Mouse (Mus musculus): ENCODE results near the gene Ggn. TPM values are rescaled to one million over a fixed set of nuclear protein-coding genes. Genes with fewer than 3 reads are reported as not detected.
"Not testable (repeated sequence)": the region's sequence is repeated elsewhere in the genome, so short reads cannot be mapped to it uniquely, and the experiment has no call there.

Gene Ggn
- polyA plus RNA-seq (2015; fragmentation: Nextera tagmentation; extraction: Ambion mirVana): 0.46 and 0.70 TPM in 2 replicates

DNA sequence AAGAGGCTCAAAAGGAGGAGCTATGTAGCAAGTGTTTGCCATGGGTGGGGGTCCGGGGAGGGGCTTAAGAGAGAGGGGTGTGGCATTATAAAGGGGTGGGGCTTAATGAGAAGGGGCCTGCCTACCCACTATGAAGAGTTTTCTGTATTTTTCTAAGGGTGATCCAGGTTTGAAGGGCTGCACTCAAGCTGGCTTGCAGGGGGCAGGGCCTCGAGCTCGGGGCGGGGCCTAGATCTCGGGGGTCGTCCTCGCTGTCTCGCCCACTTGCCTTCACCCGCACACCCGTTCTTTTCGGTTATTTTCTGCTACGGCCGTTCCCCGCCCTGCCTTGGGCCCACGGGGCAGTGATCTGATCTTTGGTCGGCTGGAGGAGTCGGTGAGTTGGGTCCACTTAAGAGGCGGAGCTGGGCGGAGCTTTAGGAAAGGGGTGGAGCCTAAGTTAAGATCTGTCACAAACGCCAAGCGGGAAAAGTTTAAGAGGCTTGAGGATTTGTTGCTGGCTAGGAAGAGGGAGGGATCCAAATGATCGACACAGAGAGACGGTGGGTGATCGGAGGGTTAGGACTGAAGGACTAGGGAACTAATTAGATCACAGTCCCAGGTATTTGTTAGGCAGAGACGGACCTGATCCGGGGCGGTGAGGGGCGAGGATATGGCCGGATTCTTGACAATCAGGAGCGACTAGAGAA lies at the start of gene Ggn, which contains the start of gene Spred3:
Gene Ggn (plus strand): TSS at position 145 of the 689 bp plus-strand sequence.
Gene Spred3 (minus strand): TSS at position 346 of the 689 bp plus-strand sequence.
- under 1% methylated on average over 30 of the region's 30 CpGs for WGBS
- Histone ChIP-seq H3K27ac (replicated peaks) (peak within 1 kb of the TSS; percentile 91), H3K36me3 (peaks cover 27% of the 10 kb centered on the region), H3K4me3 (peak within 1 kb of the TSS; percentile 81), H3K4me2 (peak within 1 kb of the TSS; percentile 65), H3K9ac (peak within 1 kb of the TSS; percentile 68), H3K9me3 (no peaks in the 10 kb centered on the region), H3K4me1 (replicated peaks) (peaks cover 34% of the 10 kb centered on the region), H3K27me3 (peaks cover 42% of the 10 kb centered on the region)
- ATAC-seq (ENCODE audit: low FRiP score, low read depth): peak; percentile 76

DNA sequence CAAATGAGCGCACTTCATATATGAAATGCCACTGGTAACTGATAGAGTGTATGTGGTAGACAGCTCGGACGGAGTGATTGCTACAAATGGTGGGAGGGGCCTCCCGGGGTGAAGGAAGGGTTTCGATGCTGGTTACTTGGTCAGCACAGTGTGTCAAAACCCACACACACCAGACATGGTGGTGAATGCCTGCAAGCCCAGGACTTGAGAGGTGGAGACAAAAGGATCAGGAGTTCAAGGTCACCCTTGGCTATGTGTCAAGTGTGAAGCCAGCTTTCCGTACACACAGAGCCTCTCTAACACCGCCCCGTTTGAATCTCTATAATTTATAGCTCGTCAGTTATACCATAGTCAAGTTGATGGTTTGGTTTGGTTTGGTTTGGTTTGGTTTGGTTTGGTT lies 47.2 kb upstream of the Ggn start:
- no peak for ATAC-seq (ENCODE audit: low FRiP score, low read depth)
- WGBS: 94% methylated on average over 9 of the region's 9 CpGs
- H3K27me3 ChIP-seq: peaks cover 3% of the 10 kb centered on the region; the same call in 1 of the 2 replicates

DNA sequence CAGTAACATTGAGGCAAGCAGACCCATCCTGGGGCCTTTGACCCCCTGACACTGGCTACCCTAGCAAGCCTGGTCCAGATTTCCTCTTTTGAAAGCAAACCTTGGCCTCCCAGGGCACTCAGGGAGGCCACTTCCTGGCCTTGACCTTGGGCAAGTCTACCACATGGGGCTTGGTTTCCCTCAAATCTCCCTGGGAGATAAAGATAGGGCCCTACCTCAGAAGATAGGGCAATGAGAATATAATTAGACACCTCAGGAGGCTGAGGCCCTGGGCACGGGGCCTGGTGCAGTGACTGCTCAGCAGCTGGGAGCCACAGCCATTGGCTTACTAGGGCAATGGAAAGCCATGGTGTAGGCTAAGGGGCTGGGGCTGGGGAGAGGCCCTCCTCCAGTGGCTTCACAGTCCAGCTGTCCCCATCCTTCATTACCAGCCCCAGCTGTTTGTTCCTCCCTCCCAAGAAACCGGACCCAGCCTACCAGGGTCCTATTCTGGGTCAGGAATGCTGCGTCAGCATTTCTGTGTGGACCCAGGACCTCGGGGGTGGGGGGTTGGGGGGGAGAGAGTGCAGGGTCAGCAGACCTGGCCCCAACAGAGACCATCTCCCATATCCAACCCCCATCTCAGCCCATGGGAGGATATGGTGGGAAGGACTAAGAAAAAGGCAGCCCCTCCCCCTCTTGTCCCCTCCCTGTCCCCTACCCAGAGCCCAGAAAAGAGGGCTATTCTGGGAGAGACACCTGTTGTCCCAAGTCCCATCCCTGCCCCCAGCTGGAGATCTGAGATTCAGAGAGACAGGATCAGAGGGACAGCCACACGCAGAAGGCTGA lies 46.3 kb upstream of the Ggn start:
- WGBS: 54% methylated on average over 5 of the region's 5 CpGs
- Histone ChIP-seq H3K4me2 (no peak overlapping the region), H3K9me3 (no peaks in the 10 kb centered on the region), H3K9ac (no peak overlapping the region), H3K36me3 (no peaks in the 10 kb centered on the region), H3K4me3 (no peak overlapping the region), H3K27ac (replicated peaks) (no peak overlapping the region), H3K27me3 (peaks cover 3% of the 10 kb centered on the region; the same call in 1 of the 2 replicates), H3K4me1 (replicated peaks) (no peaks in the 10 kb centered on the region)
- ATAC-seq (ENCODE audit: low FRiP score, low read depth): no peak

More for the DNA sequence above, 47.2 kb upstream of the Ggn start:
- no peak overlapping the region for H3K9ac ChIP-seq
- H3K4me1 ChIP-seq (replicated peaks): no peaks in the 10 kb centered on the region
- no peak overlapping the region for H3K4me2 ChIP-seq
- no peak overlapping the region for H3K27ac ChIP-seq (replicated peaks)
- H3K36me3 ChIP-seq: no peaks in the 10 kb centered on the region
- H3K4me3 ChIP-seq: no peak overlapping the region
- H3K9me3 ChIP-seq: no peaks in the 10 kb centered on the region

DNA sequence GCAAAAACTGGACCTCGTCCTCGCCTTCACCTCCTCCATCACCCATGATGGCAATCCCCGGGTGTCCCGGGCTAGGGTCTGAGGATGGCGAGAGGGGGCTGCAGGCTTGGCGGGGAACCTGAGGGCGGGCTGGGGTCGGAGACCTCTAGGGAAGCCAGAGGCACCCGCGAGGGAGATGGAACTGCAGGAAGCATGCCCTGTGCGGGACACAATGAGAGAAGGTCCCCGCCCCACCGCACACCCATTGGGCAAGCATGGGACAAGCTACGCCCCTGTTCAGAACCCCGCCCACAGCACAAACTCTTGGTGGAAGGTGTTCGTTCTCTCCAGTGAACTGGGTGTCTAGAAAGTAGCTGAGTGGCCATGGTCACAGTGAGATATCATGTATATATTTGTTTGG lies 45.0 kb upstream of the Ggn start, which contains the start of gene Ryr1:
Gene Ryr1 (minus strand): TSS at position 210 of the 400 bp plus-strand sequence.
- Histone ChIP-seq H3K36me3 (no peaks in the 10 kb centered on the region), H3K4me1 (replicated peaks) (no peaks in the 10 kb centered on the region), H3K27me3 (peaks cover 3% of the 10 kb centered on the region; the same call in 1 of the 2 replicates), H3K27ac (replicated peaks) (no peak within 1 kb of the TSS), H3K9me3 (no peaks in the 10 kb centered on the region), H3K4me3 (peak within 1 kb of the TSS; percentile 26), H3K4me2 (peak within 1 kb of the TSS; percentile 53), H3K9ac (no peak within 1 kb of the TSS)
- under 1% methylated on average over 16 of the region's 16 CpGs for WGBS
- no peak for ATAC-seq (ENCODE audit: low FRiP score, low read depth)

DNA sequence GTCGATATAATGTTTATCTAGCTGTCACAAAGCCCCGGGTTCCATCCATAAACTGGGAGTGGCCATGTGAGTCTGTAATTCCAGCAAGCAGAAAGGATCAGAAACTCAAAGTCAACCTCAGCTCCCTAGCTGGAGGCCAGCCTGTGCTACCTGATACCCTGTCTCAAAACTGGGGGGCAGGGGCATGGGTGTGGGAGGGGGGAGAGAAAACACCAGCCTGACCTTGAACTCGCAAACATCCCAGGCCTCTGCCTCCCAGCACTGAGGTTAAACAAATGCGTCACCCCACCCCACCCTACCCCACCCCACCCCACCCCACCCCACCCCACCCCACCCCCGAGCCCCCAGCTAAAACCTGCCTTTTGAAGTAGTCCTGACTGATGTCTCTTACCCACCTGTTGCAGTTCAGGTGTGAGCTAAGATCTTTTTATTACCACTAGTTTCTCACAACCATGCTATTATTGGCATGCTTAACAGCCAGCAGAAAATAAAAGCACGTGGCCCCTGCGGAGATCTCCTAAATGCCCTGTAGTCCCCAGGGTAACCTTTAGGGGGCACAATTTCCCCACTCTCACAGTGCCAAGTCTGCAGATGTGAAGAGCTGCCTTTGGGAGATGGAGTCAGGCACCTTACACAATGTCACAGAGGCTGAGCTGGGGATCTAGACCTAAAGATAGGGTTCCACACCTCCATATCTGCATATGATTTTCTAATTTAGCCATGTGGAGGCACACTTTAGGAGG lies 43.7 kb upstream of the Ggn start:
- Histone ChIP-seq H3K9ac (no peak overlapping the region), H3K27me3 (peaks cover 3% of the 10 kb centered on the region; the same call in 1 of the 2 replicates), H3K4me3 (no peak overlapping the region), H3K4me2 (no peak overlapping the region), H3K9me3 (no peaks in the 10 kb centered on the region), H3K4me1 (replicated peaks) (no peaks in the 10 kb centered on the region), H3K27ac (replicated peaks) (no peak overlapping the region), H3K36me3 (no peaks in the 10 kb centered on the region)
- WGBS: 41% methylated on average over 7 of the region's 7 CpGs
- ATAC-seq (ENCODE audit: low FRiP score, low read depth): no peak

DNA sequence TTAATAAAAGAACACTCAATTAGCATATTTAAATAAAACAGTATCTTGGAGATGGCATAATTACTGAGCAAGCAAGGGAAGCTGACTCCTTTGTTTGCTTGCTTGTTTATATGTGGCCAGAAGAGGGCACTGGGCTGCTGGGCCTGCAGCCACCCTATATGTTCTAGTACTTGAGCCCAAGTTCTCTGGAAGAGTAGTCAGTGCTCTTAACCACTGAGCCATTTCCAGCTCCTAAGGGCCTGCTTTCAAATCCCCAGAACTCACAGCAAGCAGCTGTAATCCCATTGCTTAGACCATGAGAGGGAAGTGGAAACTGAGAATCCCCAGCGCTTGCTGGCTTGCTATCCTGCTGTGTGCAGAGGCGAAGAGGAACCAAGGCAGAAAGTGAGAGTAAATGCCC lies 41.3 kb upstream of the Ggn start:
- ATAC-seq (ENCODE audit: low FRiP score, low read depth): no peak
- no peaks in the 10 kb centered on the region for H3K4me1 ChIP-seq (replicated peaks)
- WGBS: 62% methylated on average over 2 of the region's 2 CpGs
- no peak overlapping the region for H3K4me3 ChIP-seq
- no peak overlapping the region for H3K4me2 ChIP-seq
- no peak overlapping the region for H3K27ac ChIP-seq (replicated peaks)
- no peaks in the 10 kb centered on the region for H3K36me3 ChIP-seq
- no peaks in the 10 kb centered on the region for H3K9me3 ChIP-seq
- H3K9ac ChIP-seq: no peak overlapping the region
- peaks cover 3% of the 10 kb centered on the region; the same call in 1 of the 2 replicates for H3K27me3 ChIP-seq

DNA sequence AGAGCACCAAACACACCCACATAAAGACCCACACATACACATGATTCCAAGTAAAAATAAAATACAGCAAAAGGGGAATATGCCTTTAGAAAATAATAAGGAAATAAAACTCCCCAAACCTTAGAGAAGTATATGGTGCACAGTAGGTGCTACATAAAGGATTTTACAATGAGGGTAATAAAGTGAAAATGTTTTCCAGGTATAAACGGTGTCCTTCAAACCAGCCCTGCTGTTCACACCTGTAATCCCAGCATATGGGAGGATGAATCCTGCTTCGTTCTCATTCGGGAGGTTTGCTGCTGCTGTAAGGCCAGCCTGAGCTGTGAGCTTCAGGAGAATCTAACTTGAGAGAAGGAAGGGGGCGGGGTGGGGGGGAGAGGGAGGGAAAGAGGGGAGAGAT lies 35.8 kb upstream of the Ggn start:
- H3K4me2 ChIP-seq: peak overlapping the region; percentile 55
- H3K27me3 ChIP-seq: peaks cover 19% of the 10 kb centered on the region; the same call in 1 of the 2 replicates
- no peaks in the 10 kb centered on the region for H3K9me3 ChIP-seq
- H3K4me1 ChIP-seq (replicated peaks): peaks cover 7% of the 10 kb centered on the region
- WGBS: 7% methylated on average over 4 of the region's 4 CpGs
- H3K4me3 ChIP-seq: peak overlapping the region; percentile 20; the same call in 1 of the 2 replicates
- no peak for ATAC-seq (ENCODE audit: low FRiP score, low read depth)
- H3K9ac ChIP-seq: no peak overlapping the region
- H3K36me3 ChIP-seq: no peaks in the 10 kb centered on the region
- H3K27ac ChIP-seq (replicated peaks): no peak overlapping the region

DNA sequence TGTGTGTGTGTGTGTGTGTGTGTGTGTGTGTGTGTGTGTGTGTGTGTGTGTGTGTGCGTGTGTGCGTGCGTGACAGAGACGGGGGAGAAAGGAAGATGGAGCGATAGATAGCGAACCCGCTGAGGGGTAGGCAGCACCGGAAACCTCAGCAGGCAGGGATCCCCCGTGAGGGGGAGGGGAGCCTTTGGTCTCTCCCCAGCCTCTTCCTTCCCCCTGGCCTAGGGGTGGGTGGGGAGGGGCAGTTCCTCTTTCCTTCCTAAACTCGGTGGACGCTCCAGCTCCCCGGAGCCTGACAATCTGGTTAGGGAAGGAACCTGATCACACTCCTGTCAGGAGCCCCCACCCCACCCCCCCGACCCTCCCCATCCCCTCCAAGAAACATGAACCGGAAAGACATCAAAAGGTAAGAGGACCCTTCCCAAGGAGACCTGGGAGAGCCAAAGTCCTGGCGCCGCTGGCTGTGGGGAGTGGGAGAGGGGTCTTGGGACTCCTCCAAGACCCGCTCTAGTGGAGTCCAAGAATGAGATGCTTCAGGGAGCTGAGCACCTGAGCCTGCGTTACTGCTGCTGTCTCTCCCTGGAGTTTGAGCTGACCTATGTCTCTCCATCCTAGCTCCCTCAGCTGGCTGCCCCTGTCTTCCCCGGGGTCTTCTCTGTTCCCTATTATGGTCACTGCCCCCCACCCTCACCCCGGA lies 35.2 kb upstream of the Ggn start, which contains the start of gene Rasgrp4:
Gene Rasgrp4 (plus strand): TSS at position 159 of the 694 bp plus-strand sequence.
- no peak within 1 kb of the TSS for H3K9ac ChIP-seq
- H3K36me3 ChIP-seq: no peaks in the 10 kb centered on the region
- H3K27me3 ChIP-seq: peaks cover 19% of the 10 kb centered on the region; the same call in 1 of the 2 replicates
- no peak within 1 kb of the TSS for H3K27ac ChIP-seq (replicated peaks)
- peak within 1 kb of the TSS; percentile 55 for H3K4me2 ChIP-seq
- H3K4me1 ChIP-seq (replicated peaks): peaks cover 7% of the 10 kb centered on the region
- ATAC-seq (ENCODE audit: low FRiP score, low read depth): no peak; the same call in 1 of the 2 replicates
- peak within 1 kb of the TSS; percentile 20 for H3K4me3 ChIP-seq
- H3K9me3 ChIP-seq: no peaks in the 10 kb centered on the region
- WGBS: 3% methylated on average over 15 of the region's 20 CpGs

DNA sequence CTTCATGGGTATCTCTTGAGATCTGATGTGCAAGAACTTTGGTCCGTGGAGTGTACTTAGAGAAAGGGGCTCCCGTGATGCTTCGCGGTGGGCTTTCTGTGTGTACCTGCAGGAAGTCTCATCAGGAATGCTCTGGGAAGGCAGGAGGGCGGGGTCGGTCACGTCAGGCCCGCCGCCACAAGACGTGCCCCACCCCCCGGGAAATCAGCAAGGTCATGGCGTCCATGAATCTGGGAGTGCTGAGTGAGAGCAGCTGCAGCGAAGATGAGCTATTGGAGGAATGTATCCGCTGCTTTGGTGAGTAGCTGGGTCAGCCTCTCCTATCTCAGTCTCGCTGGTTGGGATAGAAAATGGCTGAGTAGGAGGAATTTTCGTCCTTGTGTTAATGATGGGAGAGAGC lies 32.6 kb upstream of the Ggn start:
- no peak overlapping the region for H3K9ac ChIP-seq
- no peaks in the 10 kb centered on the region for H3K9me3 ChIP-seq
- H3K27ac ChIP-seq (replicated peaks): no peak overlapping the region
- no peak overlapping the region for H3K4me2 ChIP-seq
- peaks cover 19% of the 10 kb centered on the region; the same call in 1 of the 2 replicates for H3K27me3 ChIP-seq
- ATAC-seq (ENCODE audit: low FRiP score, low read depth): no peak
- 43% methylated on average over 16 of the region's 16 CpGs for WGBS
- no peak overlapping the region for H3K4me3 ChIP-seq
- H3K4me1 ChIP-seq (replicated peaks): peaks cover 7% of the 10 kb centered on the region
- H3K36me3 ChIP-seq: no peaks in the 10 kb centered on the region

DNA sequence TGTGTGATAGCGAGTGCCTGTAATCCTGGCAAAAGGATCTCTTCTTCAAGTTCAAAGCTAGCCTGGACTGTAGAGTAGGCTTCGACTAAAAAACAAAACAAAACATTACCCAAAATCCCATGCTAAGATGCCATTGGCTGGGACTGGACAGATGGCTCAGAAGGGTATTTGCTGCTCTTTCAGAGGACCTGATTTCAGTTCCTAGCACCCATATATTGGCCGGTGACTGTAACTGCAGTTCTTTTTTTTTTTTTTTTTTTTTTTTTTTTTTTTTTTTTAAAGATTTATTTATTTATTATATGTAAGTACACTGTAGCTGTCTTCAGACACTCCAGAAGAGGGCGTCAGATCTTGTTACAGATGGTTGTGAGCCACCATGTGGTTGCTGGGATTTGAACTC lies 30.8 kb upstream of the Ggn start:
- not testable (repeated sequence) for H3K9me3 ChIP-seq; H3K4me3 ChIP-seq; H3K4me1 ChIP-seq (replicated peaks); H3K4me2 ChIP-seq; H3K9ac ChIP-seq; H3K36me3 ChIP-seq; H3K27ac ChIP-seq (replicated peaks); ATAC-seq (ENCODE audit: low FRiP score, low read depth)
- WGBS: 97% methylated on average over 3 of the region's 4 CpGs
- peaks cover 19% of the 10 kb centered on the region; the same call in 1 of the 2 replicates for H3K27me3 ChIP-seq

DNA sequence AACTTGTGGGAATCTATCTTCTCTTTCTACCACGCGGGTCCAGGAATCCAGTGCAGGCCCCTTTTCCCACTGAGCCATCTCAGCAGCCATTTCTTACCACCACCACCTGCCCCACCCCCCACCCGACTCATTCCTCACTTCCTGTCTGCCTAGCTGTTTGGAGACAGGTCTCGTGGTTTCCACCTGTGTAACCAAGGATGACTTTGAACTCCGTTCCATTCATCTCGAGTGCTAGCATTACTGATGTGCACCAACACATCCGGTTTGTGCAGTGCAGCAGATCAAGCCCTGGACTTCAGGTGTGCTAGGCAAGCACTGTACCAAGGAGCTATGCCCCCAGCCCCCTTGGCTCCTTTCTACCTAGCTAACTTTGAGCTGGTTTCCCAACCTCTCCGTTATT lies 28.6 kb upstream of the Ggn start:
- no peak overlapping the region for H3K27ac ChIP-seq (replicated peaks)
- H3K9me3 ChIP-seq: no peaks in the 10 kb centered on the region
- H3K4me3 ChIP-seq: no peak overlapping the region
- H3K4me2 ChIP-seq: no peak overlapping the region
- no peaks in the 10 kb centered on the region for H3K4me1 ChIP-seq (replicated peaks)
- H3K27me3 ChIP-seq: 0 out of 2 replicates have a peak, but pooled peaks cover 6% of the 10 kb centered on the region
- no peak for ATAC-seq (ENCODE audit: low FRiP score, low read depth)
- no peaks in the 10 kb centered on the region for H3K36me3 ChIP-seq
- WGBS: 88% methylated on average over 8 of the region's 8 CpGs
- H3K9ac ChIP-seq: no peak overlapping the region
